Mouse (Mus musculus): ENCODE data around the gene Pycr2.
A peak's percentile ranks its signal among the peaks of the same experiment; 100 is the strongest.
"Not testable (repeated sequence)": the region's sequence is repeated elsewhere in the genome, so short reads cannot be mapped to it uniquely, and the experiment has no call there.

The Pycr2 gene

GRCm38 (mm10) chr1:180904039-180904814 is at the start of gene Pycr2:
Gene Pycr2, plus strand, starts transcription at chr1:180904293.
- peak; percentile 94 for DNase-seq (ENCODE audit: low read depth, low spot score)

- no peak for DNase-seq (ENCODE audit: low read depth, low spot score)
Measured at GRCm38 (mm10) chr1:180858763-180859162, 45.3 kb upstream of the Pycr2 start.

- no peak for DNase-seq (ENCODE audit: low read depth, low spot score)
Measured at GRCm38 (mm10) chr1:180860030-180860429, 44.1 kb upstream of the Pycr2 start.

DNA sequence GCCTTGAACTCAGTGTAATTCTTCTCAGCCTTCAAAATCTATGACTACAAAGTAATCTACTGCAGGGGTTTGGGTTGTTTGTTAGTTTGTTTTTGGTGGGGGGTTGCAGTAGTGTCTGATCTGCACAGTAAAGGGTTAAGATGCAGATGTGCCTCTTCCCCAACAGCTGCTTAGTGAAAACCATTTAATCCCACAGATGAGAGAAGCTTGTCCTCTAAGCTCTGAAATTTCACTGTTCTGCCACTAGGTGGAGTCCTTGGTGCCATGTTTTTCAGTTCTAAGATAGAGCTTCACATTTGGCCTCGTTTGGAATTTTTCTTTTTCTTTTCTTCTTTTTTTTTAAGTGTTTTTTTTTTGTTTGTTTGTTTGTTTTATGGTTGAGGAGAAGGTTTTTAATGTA is 40.5 kb upstream of the Pycr2 start:
- peak; percentile 53 for DNase-seq (ENCODE audit: low read depth, low spot score)

DNA sequence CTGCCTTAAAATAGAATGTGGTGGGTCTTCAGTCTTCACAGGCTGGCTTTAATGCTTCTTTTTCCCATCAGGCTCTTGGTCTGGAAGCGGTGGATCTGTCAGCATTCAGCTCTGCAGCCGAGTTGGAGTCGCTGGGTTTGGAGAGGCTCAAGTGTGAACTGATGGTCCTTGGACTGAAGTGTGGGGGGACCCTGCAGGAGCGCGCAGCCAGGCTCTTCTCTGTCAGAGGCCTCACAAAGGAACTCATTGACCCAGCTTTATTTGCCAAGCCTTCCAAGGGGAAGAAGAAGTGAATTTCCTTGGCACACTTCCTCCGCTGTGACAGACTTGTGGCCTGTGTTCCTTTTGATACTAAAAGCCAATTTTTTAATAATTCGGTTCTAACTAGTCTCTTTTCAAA is 38.1 kb upstream of the Pycr2 start:
- no peak for DNase-seq (ENCODE audit: low read depth, low spot score)

- DNase-seq (ENCODE audit: low read depth, low spot score), result no peak
Measured at GRCm38 (mm10) chr1:180870122-180870650, 33.9 kb upstream of the Pycr2 start.

- DNase-seq (ENCODE audit: low read depth, low spot score), result peak; percentile 80
Measured at GRCm38 (mm10) chr1:180873861-180874484, 30.1 kb upstream of the Pycr2 start.

DNA sequence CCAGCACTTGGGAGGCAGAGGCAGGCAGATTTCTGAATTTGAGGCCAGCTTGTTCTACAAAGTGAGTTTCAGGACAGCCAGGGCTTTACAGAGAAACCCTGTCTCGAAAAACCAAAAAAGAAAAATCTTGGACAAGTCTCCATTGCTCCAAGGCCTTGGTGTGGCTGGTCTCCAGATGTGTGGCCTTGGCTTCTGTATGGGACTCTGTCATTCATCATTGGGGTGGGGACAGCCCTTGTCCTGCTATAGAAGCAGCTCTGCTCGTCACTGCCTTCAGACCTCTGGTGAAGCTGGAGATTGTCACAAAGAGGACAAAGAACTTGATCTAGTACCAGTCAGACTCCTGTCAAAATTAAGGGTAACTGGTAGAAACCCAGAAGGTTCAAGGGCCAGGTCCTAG is 29.5 kb upstream of the Pycr2 start:
- DNase-seq (ENCODE audit: low read depth, low spot score), result no peak

GRCm38 (mm10) chr1:180875126-180875525 is 29.0 kb upstream of the Pycr2 start:
- no peak for DNase-seq (ENCODE audit: low read depth, low spot score)

GRCm38 (mm10) chr1:180877466-180877865 is 26.6 kb upstream of the Pycr2 start:
- no peak for DNase-seq (ENCODE audit: low read depth, low spot score)

- DNase-seq (ENCODE audit: low read depth, low spot score), result no peak
Measured at GRCm38 (mm10) chr1:180881768-180882167, 22.3 kb upstream of the Pycr2 start.

- no peak for DNase-seq (ENCODE audit: low read depth, low spot score)
Measured at GRCm38 (mm10) chr1:180883731-180884130, 20.4 kb upstream of the Pycr2 start.

DNA sequence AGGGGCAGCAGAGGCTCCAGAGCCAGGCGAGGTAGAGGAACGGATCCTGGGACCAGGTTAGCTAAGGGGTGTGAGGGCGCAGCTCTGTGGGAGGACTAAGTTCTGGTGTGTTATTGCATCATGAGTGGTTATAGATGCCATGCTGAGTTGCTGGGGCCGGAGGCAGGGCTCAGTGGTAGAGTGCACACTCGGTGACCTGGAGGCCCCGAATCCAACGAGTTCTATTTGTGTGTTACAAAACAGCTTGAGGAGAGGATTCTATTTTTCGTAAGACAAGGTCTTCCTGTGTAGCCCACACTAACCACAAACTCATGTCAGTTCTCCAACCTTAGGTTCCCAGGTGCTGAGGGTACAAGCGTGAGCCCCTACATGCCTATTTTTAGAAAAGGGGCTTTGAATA is 19.6 kb upstream of the Pycr2 start:
- DNase-seq (ENCODE audit: low read depth, low spot score), result no peak

- DNase-seq (ENCODE audit: low read depth, low spot score), result no peak
Measured at GRCm38 (mm10) chr1:180888556-180889042, 15.5 kb upstream of the Pycr2 start.

- no peak for DNase-seq (ENCODE audit: low read depth, low spot score)
Measured at GRCm38 (mm10) chr1:180889172-180889571, 14.9 kb upstream of the Pycr2 start.

DNA sequence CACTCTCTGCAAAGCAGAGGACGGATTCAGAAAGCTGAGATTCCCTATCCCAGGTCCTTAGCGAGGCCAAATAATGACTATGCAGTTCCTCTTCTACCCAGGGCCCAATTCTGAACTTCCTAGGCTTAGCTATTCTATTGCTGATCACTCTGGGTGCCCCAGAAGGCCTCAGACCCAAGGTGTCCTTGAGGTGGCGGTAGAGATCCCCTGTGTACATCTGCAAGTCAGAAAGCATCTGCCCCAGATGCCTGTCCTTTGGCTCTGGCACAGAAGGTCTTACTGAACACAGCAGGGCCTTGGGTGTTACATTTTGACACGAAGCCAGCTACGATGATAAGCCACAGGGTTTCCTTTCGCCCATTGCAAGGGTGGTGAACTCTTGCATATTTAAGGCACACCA is 14.3 kb upstream of the Pycr2 start:
- peak; percentile 43 for DNase-seq (ENCODE audit: low read depth, low spot score)

DNA sequence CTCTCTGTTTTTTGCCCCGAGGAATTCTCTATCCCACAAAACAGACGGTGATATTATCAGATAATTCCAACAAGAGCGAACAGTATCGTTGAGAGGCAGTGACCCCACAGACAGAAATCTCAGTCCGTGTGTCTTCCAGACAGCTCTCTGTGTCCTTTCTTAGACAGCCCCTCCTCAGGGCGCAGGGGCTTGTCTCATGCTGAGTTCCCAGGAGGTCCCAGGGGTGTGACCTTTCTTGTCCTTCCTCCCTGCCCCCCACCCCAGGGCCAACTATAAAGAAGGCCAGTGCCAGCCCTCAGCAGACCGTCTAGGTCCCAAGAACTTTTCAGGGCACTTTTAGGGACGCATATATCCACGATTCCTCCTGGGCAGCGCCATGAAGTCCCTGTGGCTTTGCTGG is 11.3 kb upstream of the Pycr2 start, which contains the start of gene Lefty2:
TSS of gene Lefty2 (plus strand) at position 301 of the 400 bp plus-strand sequence.
- no peak for DNase-seq (ENCODE audit: low read depth, low spot score)

DNA sequence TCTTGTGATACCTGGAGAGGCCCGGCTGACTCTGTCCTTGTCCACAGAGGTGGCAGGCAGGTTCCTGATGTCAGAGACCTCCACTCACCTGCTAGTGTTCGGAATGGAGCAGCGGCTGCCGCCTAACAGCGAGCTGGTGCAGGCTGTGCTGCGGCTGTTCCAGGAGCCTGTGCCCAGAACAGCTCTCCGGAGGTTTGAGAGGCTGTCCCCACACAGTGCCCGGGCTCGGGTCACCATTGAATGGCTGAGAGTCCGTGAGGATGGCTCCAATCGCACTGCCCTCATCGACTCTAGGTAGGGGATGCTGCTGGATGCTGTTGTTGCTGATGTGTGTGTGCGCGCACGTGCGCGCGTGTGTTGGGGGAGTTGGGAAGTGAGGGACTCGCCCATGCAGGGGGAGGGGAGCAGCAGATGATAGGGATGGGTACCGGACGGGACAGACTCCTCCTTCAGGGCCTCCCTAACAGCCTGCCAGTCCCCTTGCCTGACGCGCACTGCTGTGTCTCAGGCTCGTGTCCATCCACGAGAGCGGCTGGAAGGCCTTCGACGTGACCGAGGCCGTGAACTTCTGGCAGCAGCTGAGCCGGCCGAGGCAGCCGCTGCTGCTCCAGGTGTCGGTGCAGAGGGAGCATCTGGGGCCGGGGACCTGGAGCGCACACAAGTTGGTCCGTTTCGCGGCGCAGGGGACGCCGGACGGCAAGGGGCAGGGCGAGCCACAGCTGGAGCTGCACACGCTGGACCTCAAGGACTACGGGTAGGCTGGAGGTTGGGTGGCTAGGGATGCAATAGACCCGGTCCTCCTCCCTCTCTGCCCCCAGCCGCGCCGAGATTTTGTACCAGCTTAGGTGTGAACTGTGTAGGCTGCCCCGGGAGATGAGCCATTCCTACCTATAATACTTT is 9.8 kb upstream of the Pycr2 start:
- DNase-seq (ENCODE audit: low read depth, low spot score), result not testable (repeated sequence)

GRCm38 (mm10) chr1:180901107-180901506 is 3.0 kb upstream of the Pycr2 start:
- peak; percentile 77 for DNase-seq (ENCODE audit: low read depth, low spot score)

DNA sequence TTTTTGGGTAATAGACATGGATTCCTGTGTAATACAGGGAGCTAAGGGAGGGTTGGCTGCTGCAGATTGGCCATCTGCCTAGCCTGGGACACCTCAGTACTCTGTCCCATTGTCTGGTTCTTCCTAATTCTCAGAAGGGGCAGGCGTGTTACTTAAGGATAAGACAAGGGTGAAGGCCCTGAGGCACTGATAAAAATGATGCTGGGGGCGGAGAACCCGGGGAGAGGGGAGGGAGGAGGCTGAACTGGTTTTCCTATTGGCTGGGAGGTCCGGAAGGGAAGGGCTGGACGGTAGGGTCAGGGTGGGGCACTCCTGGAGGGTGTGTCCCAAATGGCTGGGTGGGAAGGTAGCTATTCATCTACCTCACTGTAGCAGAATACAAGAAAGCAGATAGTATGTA is 1.2 kb upstream of the Pycr2 start:
- DNase-seq (ENCODE audit: low read depth, low spot score), result no peak

DNA sequence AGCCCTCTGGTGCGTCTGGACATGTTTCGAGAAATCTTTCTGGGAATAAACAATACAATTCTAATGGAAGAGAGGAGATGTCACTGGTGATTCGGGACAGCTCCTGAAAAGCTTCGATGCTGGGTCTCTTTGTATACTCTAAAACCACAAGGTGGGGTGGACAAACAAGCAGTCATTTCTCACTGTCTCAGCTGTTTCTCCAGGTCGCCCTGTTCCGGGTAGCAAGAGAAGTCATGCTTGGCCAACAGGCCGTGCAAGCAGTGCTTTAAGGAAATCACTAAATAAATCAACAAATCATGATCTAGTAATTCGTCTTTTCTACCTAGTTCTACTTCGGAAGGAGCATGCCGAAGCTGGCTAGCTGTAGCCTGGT is 441 bp upstream of the Pycr2 start:
- DNase-seq (ENCODE audit: low read depth, low spot score), result no peak

GRCm38 (mm10) chr1:180904815-180905080 is 655 bp downstream of the Pycr2 start:
- DNase-seq (ENCODE audit: low read depth, low spot score), result no peak
